In genomic region chr2:150362878-150363229, GRCm38 (mm10) we compare ENCODE assay signal across 9 mouse cellular contexts. TPM values are rescaled to one million over a fixed set of nuclear protein-coding genes. Genes with fewer than 3 reads are reported as not detected.
DNase-seq lines count a peak whose midpoint lies in the region; ATAC-seq and TF ChIP-seq lines count a peak whose summit lies in the region.
"Had no signal": no experiment of that assay in that cellular context is flagged by ENCODE, and none has a peak within 500 bp of the region (broad histone marks: within the 10 kb centered on the region; RNA-seq: fewer than 3 reads in every experiment).

No protein-coding gene starts in this region.

- no peak overlapping the region; the same call in 1 of the 2 replicates for H3K27ac ChIP-seq in kidney, embryonic 14.5 days (ENCODE audit: low read depth, low read length)
- peak overlapping the region; percentile 90 for H3K27ac ChIP-seq in hindbrain, postnatal 0 days
- H3K27ac ChIP-seq in midbrain, embryonic 15.5 days = peak overlapping the region; percentile 94

- H3K36me3 ChIP-seq in kidney, embryonic 14.5 days (ENCODE audit: control insufficient read depth, insufficient read depth, low read length) = no peaks in the 10 kb centered on the region
- no peaks in the 10 kb centered on the region for H3K36me3 ChIP-seq in hindbrain, postnatal 0 days (ENCODE audit: insufficient read depth, low read length)
- H3K36me3 ChIP-seq in midbrain, embryonic 15.5 days (replicated peaks) = no peaks in the 10 kb centered on the region

- 7% methylated on average over 4 of the region's 4 CpGs for WGBS in kidney, embryonic 14.5 days
- 16% methylated on average over 4 of the region's 4 CpGs for WGBS in hindbrain, postnatal 0 days
- 13% methylated on average over 4 of the region's 4 CpGs for WGBS in midbrain, embryonic 15.5 days

- H3K27me3 ChIP-seq in kidney, embryonic 14.5 days (ENCODE audit: control insufficient read depth, insufficient read depth, low read length) = no peaks in the 10 kb centered on the region
- no peaks in the 10 kb centered on the region for H3K27me3 ChIP-seq in hindbrain, postnatal 0 days (ENCODE audit: insufficient read depth, low read length)
- no peaks in the 10 kb centered on the region for H3K27me3 ChIP-seq in midbrain, embryonic 15.5 days (replicated peaks)

- peak overlapping the region; percentile 64 for H3K4me3 ChIP-seq in kidney, embryonic 14.5 days (ENCODE audit: low read length)
- peak overlapping the region; percentile 57 for H3K4me3 ChIP-seq in hindbrain, postnatal 0 days (ENCODE audit: low read length)
- peak overlapping the region; percentile 71 for H3K4me3 ChIP-seq in midbrain, embryonic 15.5 days

- ATAC-seq in kidney, embryonic 14.5 days (ENCODE audit: low FRiP score, low TSS enrichment) = peak; percentile 68
- no peak for ATAC-seq in hindbrain, postnatal 0 days
- ATAC-seq in midbrain, embryonic 15.5 days (replicated peaks) = no peak; the same call in 1 of the 2 replicates
- no peak; the same call in 1 of the 2 replicates for ATAC-seq in frontal cortex, adult (ENCODE audit: low TSS enrichment)

- H3K4me2 ChIP-seq in kidney, embryonic 14.5 days (replicated peaks; ENCODE audit: low read depth, low read length) = peak overlapping the region; percentile 39
- peak overlapping the region; percentile 54 for H3K4me2 ChIP-seq in hindbrain, postnatal 0 days (ENCODE audit: low read depth, low read length)
- H3K4me2 ChIP-seq in midbrain, embryonic 15.5 days = peak overlapping the region; percentile 51

- TF ChIP-seq CTCF in hindbrain, postnatal 0 days (IDR thresholded peaks at IDR 0.05; ENCODE audit: low read depth) = no peak

- H3K9ac ChIP-seq in kidney, embryonic 14.5 days (ENCODE audit: low read depth, low read length) = peak overlapping the region; percentile 76; the same call in 1 of the 2 replicates
- peak overlapping the region; percentile 65; the same call in 1 of the 2 replicates for H3K9ac ChIP-seq in hindbrain, postnatal 0 days (replicated peaks; ENCODE audit: low read length)
- H3K9ac ChIP-seq in midbrain, embryonic 15.5 days = peak overlapping the region; percentile 85

- H3K4me1 ChIP-seq in kidney, embryonic 14.5 days (ENCODE audit: control insufficient read depth, insufficient read depth, low read length) = no peaks in the 10 kb centered on the region
- no peaks in the 10 kb centered on the region for H3K4me1 ChIP-seq in hindbrain, postnatal 0 days (ENCODE audit: insufficient read depth, low read length)
- H3K4me1 ChIP-seq in midbrain, embryonic 15.5 days = peaks cover 4% of the 10 kb centered on the region; the same call in 1 of the 2 replicates

- H3K9me3 ChIP-seq in kidney, embryonic 14.5 days (ENCODE audit: control insufficient read depth, low read length) = no peaks in the 10 kb centered on the region
- no peaks in the 10 kb centered on the region for H3K9me3 ChIP-seq in hindbrain, postnatal 0 days (ENCODE audit: low read length)
- no peaks in the 10 kb centered on the region for H3K9me3 ChIP-seq in midbrain, embryonic 15.5 days

- DNase-seq in kidney, postnatal 14 days = no peak
- DNase-seq in c-Kit-positive CD71-positive TER-119-positive erythroid progenitor cells, embryonic 14.5 days (ENCODE audit: low spot score) = peak; percentile 2
- DNase-seq in hindbrain, postnatal 0 days (ENCODE audit: low spot score) = no peak
- DNase-seq in thymus, postnatal 0 days (ENCODE audit: low spot score) = no peak
- no peak for DNase-seq in cerebellum, adult 18-20 months

RNA-seq across cellular contexts. Expression of gene 3300002I08Rik, which starts 0.3 kb away (rescaled TPM):
- polyA plus RNA-seq in kidney, embryonic 14.5 days (2014; fragmentation: Nextera tagmentation; extraction: Ambion mirVana) = 9.9 and 13.8 TPM in 2 replicates
- 6.8 and 13.5 TPM in 2 replicates for total RNA-seq in hindbrain, postnatal 0 days (2014; rRNA removed)
- 12.3 and 13.0 TPM in 2 replicates for polyA plus RNA-seq in hindbrain, postnatal 0 days (2015; fragmentation: Nextera tagmentation; extraction: Ambion mirVana)
- 15.2 and 15.9 TPM in 2 replicates for polyA plus RNA-seq in midbrain, embryonic 15.5 days (2015; fragmentation: Nextera tagmentation; extraction: Ambion mirVana)
- polyA plus RNA-seq in thymus, postnatal 0 days (2015; fragmentation: Nextera tagmentation; extraction: Ambion mirVana) = 4.6 TPM in 2 replicates

RNA-seq across cellular contexts. Expression of gene Gm10130, which starts 39.4 kb away (rescaled TPM):
- 2.2 and 2.3 TPM in 2 replicates for polyA plus RNA-seq in kidney, embryonic 14.5 days (2014; fragmentation: Nextera tagmentation; extraction: Ambion mirVana)
- not detected in 2 replicates for total RNA-seq in hindbrain, postnatal 0 days (2014; rRNA removed)
- polyA plus RNA-seq in hindbrain, postnatal 0 days (2015; fragmentation: Nextera tagmentation; extraction: Ambion mirVana) = 0.79 and 1.3 TPM in 2 replicates
- polyA plus RNA-seq in midbrain, embryonic 15.5 days (2015; fragmentation: Nextera tagmentation; extraction: Ambion mirVana) = 0.75 and 1.3 TPM in 2 replicates
- 2.6 and 3.2 TPM in 2 replicates for polyA plus RNA-seq in thymus, postnatal 0 days (2015; fragmentation: Nextera tagmentation; extraction: Ambion mirVana)
- polyA plus RNA-seq: large intestine, adult 2 months had no signal
